Mouse (Mus musculus): ENCODE data around the gene Stk33. TPM values are rescaled to one million over a fixed set of nuclear protein-coding genes. Genes with fewer than 3 reads are reported as not detected.

Gene Stk33
- polyA plus RNA-seq (2012; rRNA removed): not detected in 2 replicates

DNA sequence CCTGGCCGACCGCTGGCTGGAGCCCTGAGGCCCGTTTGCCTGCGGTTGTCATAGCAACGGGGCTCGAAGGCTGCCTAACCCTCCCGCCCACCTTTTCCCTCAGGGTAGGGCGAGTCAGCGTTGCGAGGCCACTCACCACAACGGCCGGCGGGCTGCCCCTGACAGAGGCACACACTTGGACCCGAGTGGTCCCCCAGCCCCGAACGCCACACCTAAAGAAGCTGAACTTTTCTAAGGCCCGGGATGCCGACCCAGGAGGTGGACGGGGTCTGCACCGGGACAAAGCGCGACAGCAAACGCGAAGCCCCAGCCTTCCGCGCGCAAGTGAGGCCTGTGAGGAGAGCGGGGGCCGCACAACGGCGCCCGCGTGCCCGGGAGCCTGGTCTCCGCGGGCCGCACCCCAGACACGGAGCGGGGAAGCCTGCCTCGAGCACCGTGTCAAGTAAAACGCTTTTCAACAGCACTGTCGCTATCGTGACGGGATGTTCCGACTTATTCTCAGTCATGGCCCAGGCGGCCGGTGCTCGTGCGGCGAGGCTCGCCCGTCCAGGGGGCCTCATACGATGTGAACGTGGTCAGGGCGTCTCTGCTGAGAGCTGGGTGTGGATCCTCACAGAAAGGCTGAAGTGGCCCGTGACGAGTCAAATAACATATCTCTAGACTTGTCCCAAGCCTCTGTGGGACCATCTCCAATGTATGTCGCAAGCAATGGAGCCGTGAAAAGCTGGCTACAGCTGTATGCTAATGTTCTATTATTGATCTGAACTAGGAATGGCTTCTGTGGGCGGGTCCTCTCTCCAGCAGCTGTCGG lies at the start of gene Stk33:
Gene Stk33 (minus strand): TSS at position 301 of the 811 bp plus-strand sequence.

Other genes starting within 250 kb of the Stk33 start
- 0.03 TPM in 2 replicates for gene Trim66, start 69.1 kb upstream of the Stk33 start, polyA plus RNA-seq (2012; rRNA removed)
- gene Rpl27a, start 80.1 kb upstream of the Stk33 start, polyA plus RNA-seq (2012; rRNA removed): 434 and 498 TPM in 2 replicates